7 mouse cellular contexts compared by ENCODE assay signal in the genomic region with DNA sequence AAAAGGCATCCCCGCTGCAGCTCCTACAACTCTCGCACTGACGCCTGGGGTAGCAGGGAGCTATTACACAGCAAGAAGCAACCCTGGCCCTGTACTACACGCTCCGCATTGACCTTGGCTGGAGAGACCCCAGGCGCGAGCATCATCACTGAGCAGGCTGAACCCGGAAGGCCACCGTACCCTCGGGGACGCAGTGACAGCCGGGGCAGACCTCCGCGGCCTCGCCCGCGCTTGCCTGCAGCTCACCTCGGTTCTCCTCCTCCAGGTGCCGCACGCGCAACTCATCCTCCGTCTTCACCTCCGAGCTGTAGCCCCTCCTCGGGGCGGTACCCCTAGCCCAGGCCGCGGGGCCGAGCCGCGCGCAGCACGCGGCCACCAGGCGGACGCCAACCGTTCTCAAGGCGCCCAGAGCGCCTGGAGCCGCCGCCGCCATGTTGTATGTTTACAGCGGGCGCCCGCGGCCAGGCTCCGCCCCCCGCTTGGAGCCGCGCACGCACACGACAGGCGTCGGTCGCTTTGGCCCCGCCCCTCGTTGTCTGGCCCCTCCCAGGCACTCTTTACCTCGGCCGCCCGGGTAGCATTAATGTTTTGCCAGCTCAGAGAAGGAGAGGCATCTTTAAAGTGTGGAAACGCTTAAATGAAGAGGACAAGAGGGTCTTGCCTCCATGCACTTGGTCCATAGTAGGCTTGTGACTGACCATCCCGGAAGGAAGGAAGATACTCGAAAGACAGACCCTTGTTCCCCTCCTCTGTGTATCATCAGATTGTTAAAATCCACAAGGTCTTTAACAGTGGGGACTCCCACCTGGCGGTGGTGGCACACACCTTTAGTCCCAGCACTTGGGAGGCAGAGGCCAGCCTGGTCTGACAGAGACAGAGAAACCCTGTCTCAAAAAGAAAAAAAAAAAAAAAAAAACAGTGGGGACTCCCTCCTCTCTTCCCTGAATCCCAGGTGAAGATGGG. TPM values are rescaled to one million over a fixed set of nuclear protein-coding genes. Genes with fewer than 3 reads are reported as not detected.
DNase-seq lines count a peak whose midpoint lies in the region; ATAC-seq lines count a peak whose summit lies in the region.

TSS of gene Auh (minus strand) at position 473 of the 963 bp plus-strand sequence.

- H3K27me3 ChIP-seq in midbrain, embryonic 11.5 days (ENCODE audit: control insufficient read depth, insufficient read depth, low read length), result no peaks in the 10 kb centered on the region

- intact Hi-C loops in gastrocnemius, postnatal 14 days (cut with DNase I; ENCODE audit: low total_unique reads), result no loop called here
- intact Hi-C loops in left cerebral cortex, postnatal 36 days (cut with DNase I), result loop anchor here (2.0 to 5.0 kb wide), 3 partner anchors 51 to 217 kb away; partner anchors contain the start of gene Nfil3

- WGBS in midbrain, embryonic 11.5 days, result under 1% methylated on average over 63 of the region's 63 CpGs

- H3K27ac ChIP-seq in midbrain, embryonic 11.5 days (ENCODE audit: low read depth, low read length), result peak within 1 kb of the TSS; percentile 65

- ATAC-seq in inflammation-experienced regulatory T-cells, adult 6 months, result peak; percentile 95
- ATAC-seq in midbrain, embryonic 11.5 days (ENCODE audit: low FRiP score), result peak; percentile 98

- H3K9me3 ChIP-seq in midbrain, embryonic 11.5 days (ENCODE audit: control insufficient read depth, low read length), result no peaks in the 10 kb centered on the region

- H3K9ac ChIP-seq in midbrain, embryonic 11.5 days (ENCODE audit: low read length), result peak within 1 kb of the TSS; percentile 80

- peak within 1 kb of the TSS; percentile 63 for H3K4me2 ChIP-seq in midbrain, embryonic 11.5 days

- peak within 1 kb of the TSS; percentile 82 for H3K4me3 ChIP-seq in midbrain, embryonic 11.5 days (ENCODE audit: low read depth, low read length)

- peaks cover 10% of the 10 kb centered on the region; the same call in 1 of the 2 replicates for H3K4me1 ChIP-seq in midbrain, embryonic 11.5 days (ENCODE audit: control insufficient read depth, insufficient read depth, low read length)

- no peaks in the 10 kb centered on the region for H3K36me3 ChIP-seq in midbrain, embryonic 11.5 days (ENCODE audit: control insufficient read depth, insufficient read depth, low read length)

- peak; percentile 89 to 94 for DNase-seq in adrenal gland, adult (ENCODE audit: inconsistent age in 2 of 2, low spot score in 1 of 2)
- peak; percentile 93 for DNase-seq in embryo, embryonic 10 days (ENCODE audit: low spot score)
- DNase-seq in gastrocnemius, postnatal 14 days, result peak; percentile 90
- peak; percentile 76 to 78 for DNase-seq in left cerebral cortex, postnatal 36 days (ENCODE audit: low spot score in 2 of 2)
- peak; percentile 99 for DNase-seq in midbrain, embryonic 11.5 days (ENCODE audit: low spot score, missing footprints)
- peak; percentile 84 for DNase-seq in skeletal muscle tissue, adult 2 months (ENCODE audit: low read depth, low spot score)

RNA-seq across cellular contexts. Expression of gene Auh, which starts in this region (rescaled TPM):
- total RNA-seq in gastrocnemius, postnatal 14 days (2021), result 10 to 100 TPM; 47.4 to 65.3 TPM
- 10 to 100 TPM; 25.0 to 28.2 (median 26.2) TPM for polyA plus RNA-seq in inflammation-experienced regulatory T-cells, adult 6 months (2017; shearing (Covaris generic))
- total RNA-seq in left cerebral cortex, postnatal 36 days (2021), result 100 to 1,000 TPM in 1 of 2 experiments, 10 to 100 TPM in 1; 94.7 to 102 TPM
- polyA plus RNA-seq in midbrain, embryonic 11.5 days (2014; fragmentation: Nextera tagmentation; extraction: Ambion mirVana), result 38.7 and 39.6 TPM in 2 replicates

Comparison
In these comparisons a context has a peak if more than half of its experiments do, and no peak if none do; other contexts are left out.
1. Peak in every context shown above with its lines: DNase-seq, ATAC-seq, H3K4me3 ChIP-seq and H3K27ac ChIP-seq.